Mouse (Mus musculus): ENCODE measurements at regions not wholly inside any gene's neighbourhood (a gene's known extent, or its start where the extent isn't known, plus 50 kb on each side); places are given as distances from the start of the nearest gene placed in this dataset.

GRCm38 (mm10) chr10:6053207-6053606 is 131.0 kb upstream of the Rgs17 start:
- DNase-seq (ENCODE audit: low read depth, low spot score): no peak

GRCm38 (mm10) chr10:6043358-6043757 is 121.2 kb upstream of the Rgs17 start:
- no peak for DNase-seq (ENCODE audit: low read depth, low spot score)

DNA sequence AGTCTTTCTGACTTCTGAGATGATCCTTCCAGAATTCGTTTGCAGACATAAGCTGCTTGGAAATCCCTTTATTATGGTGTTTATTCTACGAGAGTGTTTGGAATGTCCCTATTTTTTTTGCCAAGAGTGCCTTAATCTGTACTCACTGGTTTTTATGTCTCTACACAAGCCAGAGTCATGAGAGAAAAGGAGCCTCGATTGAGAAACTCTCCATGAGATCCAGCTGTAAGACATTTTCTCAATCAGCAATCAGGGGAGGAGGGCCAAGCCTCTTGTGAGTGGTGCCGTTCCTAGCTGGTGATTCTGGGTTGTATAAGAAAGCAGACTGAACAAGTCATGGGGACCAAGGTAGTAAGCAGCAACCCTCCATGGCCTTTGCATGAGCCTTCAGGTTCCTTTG is 117.6 kb upstream of the Rgs17 start:
- no peak for DNase-seq (ENCODE audit: low read depth, low spot score)

DNA sequence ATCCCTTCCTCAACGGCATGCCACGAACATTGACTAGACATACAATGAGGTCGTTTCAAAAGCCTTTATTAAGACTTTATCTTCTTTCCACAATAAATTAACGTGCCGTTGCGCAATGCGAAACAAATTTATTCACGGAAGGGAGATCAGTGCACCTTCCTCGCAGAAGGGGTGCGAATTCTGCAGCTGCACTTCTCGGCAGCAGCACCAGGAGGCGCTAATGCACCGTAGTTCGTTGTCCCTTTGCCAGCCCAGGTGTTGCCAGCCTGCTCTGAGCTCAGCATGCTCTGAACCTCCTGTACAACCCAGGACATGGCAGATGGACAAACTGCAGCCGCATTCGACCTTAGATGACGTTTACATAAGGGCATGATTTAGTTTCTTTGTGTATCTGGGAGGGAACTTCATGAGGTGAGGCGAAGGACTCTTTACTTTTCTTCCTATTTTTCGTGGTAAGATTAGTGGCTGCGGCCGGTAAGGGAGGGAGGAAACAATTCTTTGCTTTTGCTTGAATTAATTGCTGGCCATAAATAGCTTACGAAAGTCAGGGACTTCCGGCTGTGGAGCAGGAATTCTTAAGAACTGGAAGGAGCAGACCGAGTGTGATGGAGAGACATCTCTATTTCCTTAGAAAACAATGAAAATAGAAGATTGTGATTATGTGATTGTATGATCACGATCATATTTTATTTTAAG is 113.7 kb upstream of the Rgs17 start:
- DNase-seq (ENCODE audit: low read depth, low spot score): peak; percentile 15

DNA sequence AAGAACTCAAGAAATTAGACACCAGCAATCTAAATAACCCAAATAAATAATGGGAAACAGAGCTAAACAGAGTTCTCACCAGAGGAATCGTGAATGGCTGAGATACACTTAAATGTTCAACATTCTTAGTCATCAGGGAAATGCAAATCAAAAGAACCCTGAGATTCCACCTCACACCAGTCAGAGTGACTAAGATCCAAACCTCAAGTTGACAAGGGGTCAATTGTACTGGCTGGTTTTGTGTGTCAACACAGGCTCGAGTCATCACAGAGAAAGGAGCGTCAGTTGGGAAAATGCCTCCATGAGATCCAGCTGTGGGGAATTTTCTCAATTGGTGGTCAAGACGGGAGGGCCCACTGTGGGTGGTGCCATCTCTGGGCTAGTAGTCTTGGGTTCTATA is 110.3 kb upstream of the Rgs17 start:
- DNase-seq (ENCODE audit: low read depth, low spot score): no peak

DNA sequence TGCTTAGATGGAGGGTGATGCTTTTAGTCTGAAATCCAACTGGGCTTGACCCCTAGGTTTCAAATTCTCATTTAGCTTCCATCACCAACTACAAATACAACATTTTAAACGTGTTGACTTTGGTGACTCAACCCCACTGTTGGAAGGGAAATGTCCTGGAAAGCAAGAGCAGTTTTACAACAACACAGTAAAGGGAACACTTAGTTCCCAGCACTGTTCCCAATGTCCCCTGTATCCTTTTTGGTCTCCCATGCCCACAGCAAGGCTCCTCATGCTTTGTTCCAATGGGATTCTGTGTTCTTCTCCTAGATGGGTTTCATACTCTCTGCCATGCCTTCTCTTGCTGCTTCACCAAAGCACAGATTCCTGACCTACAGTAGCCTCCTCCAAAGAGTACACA is 105.4 kb upstream of the Rgs17 start:
- DNase-seq (ENCODE audit: low read depth, low spot score): no peak

GRCm38 (mm10) chr10:6026317-6026716 is 104.1 kb upstream of the Rgs17 start:
- no peak for DNase-seq (ENCODE audit: low read depth, low spot score)

- DNase-seq (ENCODE audit: low read depth, low spot score): no peak
Measured at GRCm38 (mm10) chr10:6022609-6023283, 100.5 kb upstream of the Rgs17 start.

DNA sequence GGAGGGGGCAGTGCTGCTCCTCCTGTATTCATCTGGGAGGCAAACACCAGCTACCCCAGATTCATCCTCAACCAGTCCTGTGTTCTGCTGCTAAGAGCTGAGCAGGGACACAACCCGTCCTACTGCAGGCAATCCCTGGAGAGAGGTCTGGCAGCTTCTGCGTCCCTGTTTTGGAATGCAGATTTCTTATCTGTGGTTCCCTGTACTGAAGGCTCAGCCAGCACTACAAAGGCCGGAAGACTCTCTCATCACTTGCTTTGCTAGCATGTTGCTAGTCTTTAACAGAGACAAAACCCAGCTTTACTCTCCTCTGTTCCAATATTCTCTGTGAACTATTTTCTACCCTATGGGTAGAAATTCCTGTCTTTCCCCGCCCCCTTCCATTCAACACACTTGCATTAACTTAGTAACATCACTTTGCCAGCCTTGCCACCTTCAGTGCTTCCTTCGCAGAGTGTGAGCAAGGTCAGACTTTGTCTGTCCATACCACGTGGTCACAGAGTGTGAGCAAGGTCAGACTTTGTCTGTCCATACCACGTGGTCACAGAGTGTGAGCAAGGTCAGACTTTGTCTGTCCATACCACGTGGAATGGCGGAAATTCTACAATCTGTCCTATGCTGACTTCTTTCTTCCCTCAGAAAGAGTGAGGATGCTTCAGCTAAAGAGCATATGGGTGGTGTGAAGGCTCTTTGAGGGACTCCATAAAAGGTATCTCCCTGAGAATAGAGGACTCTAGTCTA is 98.9 kb upstream of the Rgs17 start:
- no peak for DNase-seq (ENCODE audit: low read depth, low spot score)

DNA sequence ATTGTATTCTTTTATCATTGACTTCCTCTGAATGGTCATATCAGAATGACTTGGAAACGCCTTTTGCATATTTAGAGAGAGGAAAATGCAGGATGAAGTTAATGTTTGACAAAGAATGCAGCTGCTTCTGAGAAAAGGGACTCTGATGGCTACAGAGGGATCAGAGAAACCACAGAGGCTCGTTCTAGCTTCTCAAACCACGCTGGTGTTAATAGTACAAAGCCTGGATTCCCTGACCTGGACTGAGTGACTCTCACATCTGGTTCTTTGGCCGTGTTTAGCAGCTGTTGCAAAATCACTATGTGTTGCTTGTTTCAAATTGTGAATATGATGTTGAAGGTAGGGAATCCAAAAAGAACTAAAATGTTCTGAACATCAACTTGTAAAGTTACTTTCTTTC is 91.5 kb upstream of the Rgs17 start:
- DNase-seq (ENCODE audit: low read depth, low spot score): no peak

GRCm38 (mm10) chr10:6011541-6011940 is 89.3 kb upstream of the Rgs17 start:
- DNase-seq (ENCODE audit: low read depth, low spot score): no peak

DNA sequence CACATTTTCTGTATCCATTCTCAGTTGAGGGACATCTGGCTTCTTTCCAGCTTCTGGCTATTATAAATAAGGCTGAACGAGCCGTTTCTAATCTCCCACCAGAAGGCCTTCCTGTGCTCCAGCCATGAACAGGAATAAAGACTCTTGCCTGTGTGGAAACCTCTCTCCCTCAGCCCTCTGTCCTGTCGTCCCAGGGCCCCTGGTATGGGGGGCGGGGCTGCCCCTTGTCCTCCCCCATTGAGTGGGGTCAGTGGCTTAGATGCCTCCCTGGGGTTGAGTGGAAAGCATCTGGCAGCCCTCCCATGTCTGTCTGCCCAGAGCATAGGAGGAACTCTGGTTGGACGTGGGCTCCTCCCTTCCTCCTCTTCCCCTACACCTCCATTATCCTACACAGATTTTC is 88.8 kb upstream of the Rgs17 start:
- DNase-seq (ENCODE audit: low read depth, low spot score): no peak

GRCm38 (mm10) chr10:6007238-6007972 is 85.2 kb upstream of the Rgs17 start:
- DNase-seq (ENCODE audit: low read depth, low spot score): no peak

GRCm38 (mm10) chr10:5981433-5981832 is 59.2 kb upstream of the Rgs17 start:
- DNase-seq (ENCODE audit: low read depth, low spot score): no peak

DNA sequence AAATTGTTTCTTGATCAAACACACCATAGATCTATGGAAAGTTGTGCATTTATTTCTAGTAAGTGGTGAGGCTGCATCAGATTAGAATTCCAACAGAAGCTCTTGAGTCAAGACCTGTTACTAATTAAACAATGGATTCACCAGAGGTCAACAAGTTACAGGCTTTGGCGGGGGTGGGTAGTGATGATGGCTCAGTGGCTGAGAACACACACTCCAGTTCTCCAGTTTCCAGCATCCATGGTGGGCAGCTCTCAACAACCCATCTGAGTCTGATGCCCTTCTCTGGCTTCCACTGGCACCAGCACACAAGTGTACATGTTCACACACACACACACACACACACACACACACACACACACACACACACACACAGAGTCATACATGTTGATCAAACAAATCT is 56.3 kb upstream of the Rgs17 start:
- DNase-seq (ENCODE audit: low read depth, low spot score): no peak
